Mouse (Mus musculus): ENCODE results near the gene Ctf2. TPM values are rescaled to one million over a fixed set of nuclear protein-coding genes. Genes with fewer than 3 reads are reported as not detected.
A peak's percentile ranks its signal among the peaks of the same experiment; 100 is the strongest.
"Not testable (repeated sequence)": the region's sequence is repeated elsewhere in the genome, so short reads cannot be mapped to it uniquely, and the experiment has no call there.

The Ctf2 gene
- total and polyA plus RNA-seq, 3 experiments = 0.39 to 1.0 TPM; not detected in 1

- not testable (repeated sequence) for H3K4me1 ChIP-seq (ENCODE audit: control insufficient read depth in 1 of 2, insufficient read depth in 2 of 2, low read length in 2 of 2); H3K79me2 ChIP-seq (ENCODE audit: control insufficient read depth, insufficient read depth, low read length, poor library complexity); H3K27ac ChIP-seq (ENCODE audit: control insufficient read depth, low read depth, low read length); H3K27me3 ChIP-seq (ENCODE audit: control insufficient read depth in 1 of 2, insufficient read depth in 2 of 2, low read length in 2 of 2); H3K9ac ChIP-seq (ENCODE audit: control insufficient read depth, low read depth, low read length, poor library complexity, severe bottlenecking); DNase-seq (ENCODE audit: low read depth, low spot score); H3K4me3 ChIP-seq (ENCODE audit: control insufficient read depth in 1 of 2, insufficient read depth in 1 of 2, low read depth in 2 of 2, low read length in 2 of 2); H3K9me3 ChIP-seq (replicated peaks; ENCODE audit: insufficient read depth, low read length); H3K36me3 ChIP-seq (ENCODE audit: control insufficient read depth in 1 of 2, insufficient read depth in 2 of 2, low read length in 2 of 2)
- TF ChIP-seq TCF12 (IDR thresholded peaks at IDR 0.05; ENCODE audit: low read depth, low read length) = 0 out of 2 replicates have a peak, but pooled peaks have one; percentile 12
These were observed 38.2 kb downstream of the Ctf2 start for GRCm38 (mm10) chr7:127693730-127694129.

DNA sequence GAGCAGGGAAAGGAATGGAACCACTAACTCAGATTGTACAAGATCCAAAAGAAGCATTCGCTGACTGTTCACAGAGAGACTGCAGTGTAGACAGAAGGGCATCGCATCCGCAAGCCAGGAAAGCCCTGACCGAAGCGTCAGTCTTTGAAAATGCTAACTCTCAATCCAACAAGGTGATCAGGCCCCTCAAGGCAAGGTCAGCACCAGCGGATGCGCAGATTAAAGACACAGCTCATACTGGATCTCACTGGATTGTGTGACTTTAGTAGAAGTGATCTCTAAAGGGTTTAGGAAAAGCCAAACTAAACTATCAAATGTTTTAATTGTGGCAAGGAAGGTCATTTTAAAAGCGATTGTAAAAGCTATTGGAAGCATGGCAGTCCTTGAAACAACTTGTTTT lies 38.7 kb downstream of the Ctf2 start:
- no peak overlapping the region for H3K4me3 ChIP-seq (ENCODE audit: control insufficient read depth in 1 of 2, insufficient read depth in 1 of 2, low read depth in 2 of 2, low read length in 2 of 2)
- H3K4me1 ChIP-seq (ENCODE audit: control insufficient read depth in 1 of 2, insufficient read depth in 2 of 2, low read length in 2 of 2) = no peaks in the 10 kb centered on the region; a peak in 2 of 4 replicates
- no peaks in the 10 kb centered on the region for H3K27me3 ChIP-seq (ENCODE audit: control insufficient read depth in 1 of 2, insufficient read depth in 2 of 2, low read length in 2 of 2)
- no peak overlapping the region for H3K9ac ChIP-seq (ENCODE audit: control insufficient read depth, low read depth, low read length, poor library complexity, severe bottlenecking)
- H3K27ac ChIP-seq (ENCODE audit: control insufficient read depth, low read depth, low read length) = no peak overlapping the region
- no peaks in the 10 kb centered on the region for H3K9me3 ChIP-seq (replicated peaks; ENCODE audit: insufficient read depth, low read length)
- no peaks in the 10 kb centered on the region for H3K36me3 ChIP-seq (ENCODE audit: control insufficient read depth in 1 of 2, insufficient read depth in 2 of 2, low read length in 2 of 2)
- DNase-seq (ENCODE audit: low read depth, low spot score) = no peak
- H3K79me2 ChIP-seq (ENCODE audit: control insufficient read depth, insufficient read depth, low read length, poor library complexity) = no peaks in the 10 kb centered on the region
- TF ChIP-seq MAZ (IDR thresholded peaks at IDR 0.05; ENCODE audit: low read depth, low read length) (no peak), POLR2A (IDR thresholded peaks at IDR 0.05; ENCODE audit: control insufficient read depth in 1 of 2, insufficient read depth in 1 of 2, low read depth in 1 of 2, low read length in 2 of 2, poor library complexity in 1 of 2) (no peak), HCFC1 (IDR thresholded peaks at IDR 0.05; ENCODE audit: low read depth, low read length) (no peak), GABPA (IDR thresholded peaks at IDR 0.05; ENCODE audit: low read depth, low read length) (no peak), CHD2 (IDR thresholded peaks at IDR 0.05; ENCODE audit: low read length) (no peak), GATA1 (IDR thresholded peaks at IDR 0.05; ENCODE audit: low read depth, low read length) (no peak), ELF1 (IDR thresholded peaks at IDR 0.05; ENCODE audit: low read depth, low read length) (no peak), MEF2A (IDR thresholded peaks at IDR 0.05; ENCODE audit: extremely low read depth, insufficient replicate concordance, low read depth, low read length, poor library complexity, severe bottlenecking) (no peak), SIN3A (IDR thresholded peaks at IDR 0.05; ENCODE audit: low read length) (no peak), E2F4 (IDR thresholded peaks at IDR 0.05; ENCODE audit: borderline replicate concordance, low read depth, low read length) (no peak), MYB (IDR thresholded peaks at IDR 0.05; ENCODE audit: low read depth, low read length) (no peak), POLR2AphosphoS5 (IDR thresholded peaks at IDR 0.05; ENCODE audit: borderline replicate concordance, low read depth, low read length) (no peak)

DNA sequence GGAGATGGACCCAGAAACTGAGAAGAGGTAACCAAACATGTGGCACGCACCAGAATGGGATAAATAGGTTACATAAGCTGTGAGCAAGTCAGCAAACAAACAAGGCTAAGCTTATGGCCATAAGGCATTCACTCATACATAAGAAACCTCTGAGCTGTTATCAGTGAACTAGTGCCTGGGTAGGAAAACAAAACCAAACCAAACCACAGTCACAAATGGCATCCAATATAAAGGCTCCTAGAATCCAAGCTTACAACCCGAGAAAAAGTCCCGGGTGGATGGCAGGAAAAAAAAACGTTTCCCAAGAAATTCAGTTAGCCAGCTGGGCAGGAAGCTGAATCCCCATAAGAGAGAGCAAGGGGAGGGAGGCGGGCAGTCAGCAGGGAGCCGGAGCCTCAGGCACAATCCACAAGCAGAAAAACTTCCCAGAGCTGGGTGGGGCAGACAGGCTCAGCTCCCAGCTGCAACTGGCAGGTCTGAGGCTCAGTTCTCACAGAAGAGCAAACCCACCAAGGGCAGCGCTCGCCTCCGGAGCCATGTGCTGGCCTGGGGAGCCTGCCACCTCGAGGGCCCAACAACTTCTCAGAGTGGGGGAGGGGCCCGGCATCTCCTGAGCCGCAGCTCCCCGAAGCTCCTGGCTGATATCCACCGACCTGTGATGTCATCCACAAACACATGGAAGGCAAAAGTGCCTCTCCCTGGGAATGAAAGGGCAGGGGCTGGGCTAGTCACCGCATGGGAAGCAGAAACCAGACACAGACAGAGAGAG lies 40.6 kb downstream of the Ctf2 start:
- no peaks in the 10 kb centered on the region for H3K79me2 ChIP-seq (ENCODE audit: control insufficient read depth, insufficient read depth, low read length, poor library complexity)
- H3K4me1 ChIP-seq (ENCODE audit: control insufficient read depth in 1 of 2, insufficient read depth in 2 of 2, low read length in 2 of 2) = peaks cover 0 to 4% of the 10 kb centered on the region in 2 experiments; a peak in 2 of 4 replicates
- H3K27ac ChIP-seq (ENCODE audit: control insufficient read depth, low read depth, low read length) = no peak overlapping the region
- H3K9ac ChIP-seq (ENCODE audit: control insufficient read depth, low read depth, low read length, poor library complexity, severe bottlenecking) = no peak overlapping the region
- H3K27me3 ChIP-seq (ENCODE audit: control insufficient read depth in 1 of 2, insufficient read depth in 2 of 2, low read length in 2 of 2) = no peaks in the 10 kb centered on the region
- no peaks in the 10 kb centered on the region for H3K9me3 ChIP-seq (replicated peaks; ENCODE audit: insufficient read depth, low read length)
- H3K4me3 ChIP-seq (ENCODE audit: control insufficient read depth in 1 of 2, insufficient read depth in 1 of 2, low read depth in 2 of 2, low read length in 2 of 2) = no peak overlapping the region
- DNase-seq (ENCODE audit: low read depth, low spot score) = no peak
- H3K36me3 ChIP-seq (ENCODE audit: control insufficient read depth in 1 of 2, insufficient read depth in 2 of 2, low read length in 2 of 2) = no peaks in the 10 kb centered on the region
- TF ChIP-seq USF2 (IDR thresholded peaks at IDR 0.05; ENCODE audit: borderline replicate concordance in 1 of 2, insufficient read depth in 1 of 2, low read depth in 1 of 2, low read length in 2 of 2) (no peak), HCFC1 (IDR thresholded peaks at IDR 0.05; ENCODE audit: low read depth, low read length) (no peak), POLR2A (IDR thresholded peaks at IDR 0.05; ENCODE audit: control insufficient read depth in 1 of 2, insufficient read depth in 1 of 2, low read depth in 1 of 2, low read length in 2 of 2, poor library complexity in 1 of 2) (no peak), ZKSCAN1 (IDR thresholded peaks at IDR 0.05; ENCODE audit: low read depth, low read length) (no peak), E2F4 (IDR thresholded peaks at IDR 0.05; ENCODE audit: borderline replicate concordance, low read depth, low read length) (no peak), BHLHE40 (IDR thresholded peaks at IDR 0.05; ENCODE audit: borderline replicate concordance, low read depth, low read length) (no peak), MEF2A (IDR thresholded peaks at IDR 0.05; ENCODE audit: extremely low read depth, insufficient replicate concordance, low read depth, low read length, poor library complexity, severe bottlenecking) (no peak), SIN3A (IDR thresholded peaks at IDR 0.05; ENCODE audit: low read length) (no peak), SMC3 (IDR thresholded peaks at IDR 0.05; ENCODE audit: low read depth, low read length) (no peak), MAFK (IDR thresholded peaks at IDR 0.05; ENCODE audit: borderline replicate concordance, low read depth, low read length) (no peak), POLR2AphosphoS5 (IDR thresholded peaks at IDR 0.05; ENCODE audit: borderline replicate concordance, low read depth, low read length) (no peak), MXI1 (IDR thresholded peaks at IDR 0.05; ENCODE audit: low read depth, low read length) (no peak), CTCF (IDR thresholded peaks at IDR 0.05 in 2 of 3, conservative IDR thresholded peaks at IDR 0.05 in 1 of 3; ENCODE audit: control insufficient read depth in 1 of 3, insufficient read depth in 1 of 3, low read depth in 2 of 3, low read length in 3 of 3, poor library complexity in 1 of 3, severe bottlenecking in 1 of 3) (no peak), CHD2 (IDR thresholded peaks at IDR 0.05; ENCODE audit: low read length) (no peak), ZMIZ1 (IDR thresholded peaks at IDR 0.05; ENCODE audit: low read depth, low read length) (no peak), TCF12 (IDR thresholded peaks at IDR 0.05; ENCODE audit: low read depth, low read length) (no peak)
